Mouse (Mus musculus): ENCODE measurements around the gene Ost4. TPM values are rescaled to one million over a fixed set of nuclear protein-coding genes. Genes with fewer than 3 reads are reported as not detected.
A peak's percentile ranks its signal among the peaks of the same experiment; 100 is the strongest.

Gene Ost4
- total and polyA plus RNA-seq, 2 experiments from 2014 or later, result 179 to 224 TPM

DNA sequence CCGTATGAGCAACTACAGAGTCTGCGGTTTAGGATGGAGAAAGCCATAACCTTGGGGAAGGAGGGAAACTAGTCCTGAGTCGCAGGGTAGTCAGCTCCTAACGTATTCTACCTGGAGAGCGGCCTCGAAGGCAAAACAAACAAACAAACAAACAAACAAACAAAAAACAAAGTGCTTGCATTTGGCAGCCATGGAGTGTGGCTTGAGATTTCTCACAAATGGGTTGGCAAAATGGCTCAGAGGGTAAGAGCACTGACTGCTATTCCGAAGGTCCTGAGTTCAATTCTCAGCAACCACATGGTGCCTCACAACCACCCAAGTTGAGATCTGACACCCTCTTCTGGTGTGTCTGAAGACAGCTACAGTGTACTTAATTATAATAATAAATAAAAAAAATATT, 2.3 kb upstream of the Ost4 start:
- Histone ChIP-seq H3K9me3 (ENCODE audit: low read length) (no peaks in the 10 kb centered on the region), H3K27ac (no peak overlapping the region), H3K9ac (replicated peaks; ENCODE audit: low read length) (no peak overlapping the region), H3K4me2 (ENCODE audit: low read depth, low read length) (no peak overlapping the region), H3K36me3 (ENCODE audit: insufficient read depth, low read length) (peaks cover 3% of the 10 kb centered on the region; the same call in 1 of the 2 replicates), H3K27me3 (ENCODE audit: insufficient read depth, low read length) (no peaks in the 10 kb centered on the region), H3K4me3 (ENCODE audit: low read length) (no peak overlapping the region), H3K4me1 (ENCODE audit: insufficient read depth, low read length) (peaks cover 4% of the 10 kb centered on the region)
- no peak for ATAC-seq
- TF ChIP-seq CTCF (IDR thresholded peaks at IDR 0.05; ENCODE audit: low read depth), result no peak
- no peak for DNase-seq (ENCODE audit: low spot score)
- 85% methylated on average over 7 of the region's 7 CpGs for whole genome bisulfite sequencing

DNA sequence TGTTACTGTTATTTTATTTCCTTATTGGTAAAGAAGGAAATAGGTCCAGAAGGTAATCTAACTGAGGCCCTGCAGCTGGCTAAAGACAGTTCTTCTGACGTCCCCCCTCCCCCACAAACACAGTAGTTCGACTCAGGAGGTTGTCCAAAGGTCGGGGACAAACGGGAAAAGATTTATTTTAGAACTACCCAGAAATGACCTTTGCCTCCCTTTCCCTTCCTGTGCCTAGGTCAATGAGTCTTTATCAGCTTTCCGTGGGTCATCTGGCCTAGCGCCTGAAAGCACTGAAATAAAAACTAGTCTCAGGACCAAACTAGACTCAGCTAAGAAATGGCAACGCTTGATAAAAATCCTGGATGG, 1.7 kb upstream of the Ost4 start:
- DNase-seq (ENCODE audit: low spot score) (no peak), ATAC-seq (no peak)
- Histone ChIP-seq H3K4me3 (ENCODE audit: low read length) (no peak overlapping the region), H3K4me2 (ENCODE audit: low read depth, low read length) (no peak overlapping the region), H3K9ac (replicated peaks; ENCODE audit: low read length) (no peak overlapping the region), H3K9me3 (ENCODE audit: low read length) (no peaks in the 10 kb centered on the region), H3K36me3 (ENCODE audit: insufficient read depth, low read length) (peaks cover 6% of the 10 kb centered on the region; the same call in 1 of the 2 replicates), H3K4me1 (ENCODE audit: insufficient read depth, low read length) (peaks cover 4% of the 10 kb centered on the region), H3K27ac (no peak overlapping the region), H3K27me3 (ENCODE audit: insufficient read depth, low read length) (no peaks in the 10 kb centered on the region)
- TF ChIP-seq CTCF (IDR thresholded peaks at IDR 0.05; ENCODE audit: low read depth), result no peak
- WGBS, result 58% methylated on average over 7 of the region's 7 CpGs

DNA sequence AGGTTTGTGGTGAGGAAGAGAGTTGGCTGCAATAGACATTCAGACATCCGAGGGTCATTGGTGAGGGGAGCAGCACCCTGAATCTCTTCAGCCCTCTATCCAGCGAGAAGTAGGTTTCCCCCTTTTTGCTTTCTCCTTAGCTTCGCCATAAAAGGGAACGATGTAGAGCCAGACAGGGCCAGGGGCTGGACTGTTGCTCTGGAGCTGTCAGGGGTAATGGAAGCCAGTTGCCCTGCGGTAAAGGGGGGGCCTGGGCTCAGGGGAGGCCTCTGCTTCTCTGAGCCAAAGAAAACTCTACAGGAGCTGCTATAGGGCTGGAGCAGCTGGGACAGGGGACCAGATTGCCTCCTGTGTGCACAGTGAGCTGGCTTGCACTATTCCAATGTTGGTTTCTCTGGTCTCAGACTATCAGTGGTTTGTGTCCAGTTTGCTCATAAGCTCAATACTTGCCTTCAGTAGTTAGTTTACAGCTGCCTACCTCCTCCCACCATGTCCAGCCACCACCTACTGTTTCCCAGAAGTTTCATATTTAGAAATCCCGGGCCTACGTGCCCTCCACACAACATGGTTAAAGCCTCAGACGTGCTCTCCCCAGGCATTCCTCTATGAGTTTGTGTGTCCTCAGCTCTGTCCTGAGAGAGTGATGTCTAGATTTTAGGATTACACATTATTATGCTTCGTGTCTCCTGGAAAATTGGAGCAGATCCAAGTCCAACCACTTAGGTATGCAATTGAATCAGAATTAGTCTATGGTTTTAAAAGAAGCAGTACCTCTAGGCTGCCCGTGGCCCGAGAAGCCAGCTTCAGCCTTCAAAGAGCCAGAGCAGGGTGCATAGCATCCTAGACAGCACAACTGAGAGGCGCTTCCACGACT, 1.1 kb upstream of the Ost4 start:
- Histone ChIP-seq H3K9me3 (ENCODE audit: low read length) (no peaks in the 10 kb centered on the region), H3K4me2 (ENCODE audit: low read depth, low read length) (peak overlapping the region; percentile 66), H3K27ac (peak overlapping the region; percentile 86), H3K4me1 (ENCODE audit: insufficient read depth, low read length) (peaks cover 4% of the 10 kb centered on the region), H3K36me3 (ENCODE audit: insufficient read depth, low read length) (peaks cover 10% of the 10 kb centered on the region; the same call in 1 of the 2 replicates), H3K9ac (replicated peaks; ENCODE audit: low read length) (peak overlapping the region; percentile 73; the same call in 1 of the 2 replicates), H3K27me3 (ENCODE audit: insufficient read depth, low read length) (no peaks in the 10 kb centered on the region), H3K4me3 (ENCODE audit: low read length) (peak overlapping the region; percentile 62)
- DNase-seq (ENCODE audit: low spot score) (no peak), ATAC-seq (no peak)
- TF ChIP-seq CTCF (IDR thresholded peaks at IDR 0.05; ENCODE audit: low read depth), result no peak
- WGBS, result 55% methylated on average over 13 of the region's 13 CpGs

DNA sequence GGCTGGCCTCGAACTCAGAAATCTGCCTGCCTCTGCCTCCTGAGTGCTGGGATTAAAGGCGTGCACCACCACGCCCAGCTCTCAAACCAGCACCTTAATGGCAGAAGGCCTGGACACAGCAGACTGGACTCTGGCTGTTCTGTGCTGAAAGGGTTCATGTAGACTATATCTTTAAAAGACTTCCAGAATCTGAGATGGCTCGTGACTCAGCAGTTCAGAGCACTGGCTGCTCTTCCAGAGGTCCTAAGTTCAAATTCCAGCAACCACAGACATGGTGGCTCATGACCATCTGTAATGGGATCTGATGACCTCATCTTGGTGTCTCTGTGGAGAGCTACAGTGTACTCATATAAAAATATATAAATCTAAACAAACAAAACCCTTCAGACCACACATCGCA, 5.7 kb downstream of the Ost4 start:
- Histone ChIP-seq H3K4me2 (ENCODE audit: low read depth, low read length) (no peak overlapping the region), H3K27me3 (ENCODE audit: insufficient read depth, low read length) (no peaks in the 10 kb centered on the region), H3K9ac (replicated peaks; ENCODE audit: low read length) (no peak overlapping the region), H3K36me3 (ENCODE audit: insufficient read depth, low read length) (peaks cover 19% of the 10 kb centered on the region), H3K9me3 (ENCODE audit: low read length) (no peaks in the 10 kb centered on the region), H3K4me1 (ENCODE audit: insufficient read depth, low read length) (peaks cover 4% of the 10 kb centered on the region; the same call in 1 of the 2 replicates), H3K4me3 (ENCODE audit: low read length) (no peak overlapping the region), H3K27ac (no peak overlapping the region)
- no peak for DNase-seq (ENCODE audit: low spot score)
- ATAC-seq, result no peak
- no peak for TF ChIP-seq CTCF (IDR thresholded peaks at IDR 0.05; ENCODE audit: low read depth)
- 95% methylated on average over 5 of the region's 5 CpGs for WGBS

DNA sequence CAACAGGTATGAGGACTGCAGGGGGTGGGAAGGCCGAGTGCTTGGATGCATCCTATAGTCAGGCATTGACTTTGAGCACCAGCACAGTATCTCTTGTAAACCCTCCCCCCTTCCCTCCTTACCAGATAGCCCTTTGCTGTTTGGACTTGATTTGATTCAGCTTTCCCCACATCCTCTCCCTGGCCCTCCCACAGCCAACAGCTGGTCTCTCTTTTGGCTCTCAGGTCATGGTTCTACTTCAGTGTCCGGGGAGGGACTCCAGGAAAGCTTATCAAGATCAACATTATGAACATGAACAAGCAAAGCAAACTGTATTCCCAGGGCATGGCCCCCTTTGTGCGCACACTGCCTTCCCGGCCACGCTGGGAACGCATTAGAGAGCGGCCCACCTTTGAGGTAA, 17.2 kb downstream of the Ost4 start:
- no peak for TF ChIP-seq CTCF (IDR thresholded peaks at IDR 0.05; ENCODE audit: low read depth)
- 84% methylated on average over 7 of the region's 7 CpGs for WGBS
- H3K9me3 ChIP-seq (ENCODE audit: low read length), result no peaks in the 10 kb centered on the region
- H3K4me3 ChIP-seq (ENCODE audit: low read length), result no peak overlapping the region
- ATAC-seq (no peak), DNase-seq (ENCODE audit: low spot score) (no peak)
- 0 out of 2 replicates have a peak overlapping the region, but pooled peaks have one; percentile 97 for H3K27ac ChIP-seq
- peaks cover 5% of the 10 kb centered on the region; the same call in 1 of the 2 replicates for H3K4me1 ChIP-seq (ENCODE audit: insufficient read depth, low read length)
- H3K4me2 ChIP-seq (ENCODE audit: low read depth, low read length), result peak overlapping the region; percentile 93
- H3K36me3 ChIP-seq (ENCODE audit: insufficient read depth, low read length), result peaks cover 40% of the 10 kb centered on the region
- H3K27me3 ChIP-seq (ENCODE audit: insufficient read depth, low read length), result no peaks in the 10 kb centered on the region
- peak overlapping the region; percentile 84; the same call in 1 of the 2 replicates for H3K9ac ChIP-seq (replicated peaks; ENCODE audit: low read length)

DNA sequence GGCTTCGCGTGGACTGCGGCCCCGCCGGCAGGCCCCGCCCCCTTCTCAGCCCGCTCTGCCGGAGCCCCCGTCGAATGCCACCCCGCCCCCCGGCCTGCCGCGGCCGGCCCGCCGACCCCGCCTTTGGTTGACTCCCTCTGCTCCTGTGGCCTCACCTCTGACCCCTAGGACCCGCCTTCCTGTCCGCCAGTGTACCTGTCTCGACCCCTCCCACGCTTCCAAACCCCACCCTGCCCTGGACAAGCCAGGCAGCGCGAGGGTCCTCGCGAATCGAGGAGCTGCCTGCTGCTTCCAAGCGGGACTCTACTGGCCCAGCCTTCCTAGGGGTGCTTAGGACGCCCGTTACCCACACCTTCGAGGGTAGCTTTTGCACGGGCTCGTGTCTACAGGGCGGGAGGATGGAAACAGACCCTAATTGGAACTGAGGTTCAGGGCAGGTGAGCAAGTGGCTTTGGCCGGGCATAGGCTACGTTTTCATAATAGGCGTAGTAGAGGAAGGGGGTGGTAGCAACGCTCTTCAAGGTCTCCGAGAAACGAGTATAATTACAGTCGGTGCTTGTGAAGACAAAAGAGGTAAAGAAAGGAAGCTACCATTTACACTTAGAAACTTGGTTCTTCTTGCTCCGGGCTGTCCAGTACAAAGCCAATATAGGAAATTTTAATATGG, 18.4 kb downstream of the Ost4 start:
- DNase-seq (ENCODE audit: low spot score), result no peak
- Histone ChIP-seq H3K27ac (peak overlapping the region; percentile 97), H3K4me3 (ENCODE audit: low read length) (peak overlapping the region; percentile 80), H3K4me2 (ENCODE audit: low read depth, low read length) (peak overlapping the region; percentile 93), H3K9me3 (ENCODE audit: low read length) (no peaks in the 10 kb centered on the region), H3K4me1 (ENCODE audit: insufficient read depth, low read length) (peaks cover 5% of the 10 kb centered on the region; the same call in 1 of the 2 replicates), H3K36me3 (ENCODE audit: insufficient read depth, low read length) (peaks cover 28% of the 10 kb centered on the region), H3K27me3 (ENCODE audit: insufficient read depth, low read length) (no peaks in the 10 kb centered on the region), H3K9ac (replicated peaks; ENCODE audit: low read length) (peak overlapping the region; percentile 84)
- 2% methylated on average over 30 of the region's 42 CpGs for WGBS
- TF ChIP-seq CTCF (IDR thresholded peaks at IDR 0.05; ENCODE audit: low read depth), result no peak
- peak; percentile 34 for ATAC-seq
